Mouse (Mus musculus) erythroblast, embryonic 14.5 days (primary cell): ENCODE results near the gene Tdrd1. TPM values are rescaled to one million over a fixed set of nuclear protein-coding genes. Genes with fewer than 3 reads are reported as not detected.

Experiments used
- H3K27me3 ChIP-seq: 2 replicates; pipeline ENCODE4 v1.6.1; 2012; ENCODE audit warnings: inconsistent platforms; ENCODE audit not compliant: control insufficient read depth
- H3K36me3 ChIP-seq: 2 replicates; pipeline ENCODE4 v1.6.1; 2012; ENCODE audit warnings: mild to moderate bottlenecking, inconsistent platforms; ENCODE audit not compliant: control insufficient read depth
- H3K4me1 ChIP-seq: 2 replicates; pipeline ENCODE4 v1.6.1; 2012; ENCODE audit warnings: inconsistent platforms; ENCODE audit not compliant: control insufficient read depth
- H3K4me3 ChIP-seq: replicated peaks from 2 replicates; pipeline ENCODE3; 2012; ENCODE audit warnings: moderate library complexity, mild to moderate bottlenecking, inconsistent platforms
- H3K9me3 ChIP-seq: 2 replicates; pipeline ENCODE4 v1.6.1; 2012; ENCODE audit warnings: low read length, inconsistent platforms, mixed read lengths; ENCODE audit not compliant: control insufficient read depth
- GATA1 ChIP-seq: IDR thresholded peaks from 2 replicates; pipeline ENCODE4 v1.6.1; 2012; ENCODE audit warnings: low read length, inconsistent platforms, mixed read lengths
- TAL1 ChIP-seq: IDR thresholded peaks from 3 replicates; pipeline ENCODE4 v1.6.1; 2012; ENCODE audit warnings: low read length, inconsistent platforms, mixed read lengths
- polyA plus RNA-seq: library from polyadenylated mRNA; stranded (reverse); fragments of >175 nt; gene quantifications from 2 replicates; pipeline ENCODE4 v1.2.3, GENCODE M21; 2012

The Tdrd1 gene
- polyA plus RNA-seq, 1 experiment: not detected

- H3K27me3 ChIP-seq: no peaks in the 10 kb centered on the region
- H3K4me3 ChIP-seq: no peak overlapping the region
- no peaks in the 10 kb centered on the region for H3K36me3 ChIP-seq
- no peaks in the 10 kb centered on the region for H3K9me3 ChIP-seq
- no peaks in the 10 kb centered on the region for H3K4me1 ChIP-seq
- TF ChIP-seq GATA1: no peak
- no peak for TF ChIP-seq TAL1
These were observed 67.3 kb downstream of the Tdrd1 start for GRCm38 (mm10) chr19:56893326-56893725.

GRCm38 (mm10) chr19:56897654-56898053 is 71.6 kb downstream of the Tdrd1 start:
- TF ChIP-seq TAL1 (no peak), GATA1 (no peak)
- no peaks in the 10 kb centered on the region for H3K4me1 ChIP-seq
- no peaks in the 10 kb centered on the region for H3K9me3 ChIP-seq

GRCm38 (mm10) chr19:56904095-56904494 is 78.1 kb downstream of the Tdrd1 start:
- Histone ChIP-seq H3K4me1 (no peaks in the 10 kb centered on the region), H3K9me3 (no peaks in the 10 kb centered on the region), H3K4me3 (no peak overlapping the region), H3K27me3 (no peaks in the 10 kb centered on the region), H3K36me3 (no peaks in the 10 kb centered on the region)
- TF ChIP-seq TAL1 (no peak), GATA1 (no peak)

More at GRCm38 (mm10) chr19:56897654-56898053, 71.6 kb downstream of the Tdrd1 start:
- Histone ChIP-seq H3K36me3 (no peaks in the 10 kb centered on the region), H3K27me3 (no peaks in the 10 kb centered on the region), H3K4me3 (no peak overlapping the region)

- TF ChIP-seq TAL1: no peak
- no peak for TF ChIP-seq GATA1
- no peaks in the 10 kb centered on the region for H3K27me3 ChIP-seq
- H3K4me3 ChIP-seq: no peak overlapping the region
- no peaks in the 10 kb centered on the region for H3K36me3 ChIP-seq
- no peaks in the 10 kb centered on the region for H3K9me3 ChIP-seq
- no peaks in the 10 kb centered on the region for H3K4me1 ChIP-seq
These were observed 79.4 kb downstream of the Tdrd1 start for GRCm38 (mm10) chr19:56905395-56905794.

- Histone ChIP-seq H3K4me3 (no peak overlapping the region), H3K4me1 (no peaks in the 10 kb centered on the region), H3K9me3 (no peaks in the 10 kb centered on the region), H3K27me3 (no peaks in the 10 kb centered on the region), H3K36me3 (no peaks in the 10 kb centered on the region)
- TF ChIP-seq TAL1: no peak
- TF ChIP-seq GATA1: no peak
These were observed 81.8 kb downstream of the Tdrd1 start for GRCm38 (mm10) chr19:56907850-56908249.

- Histone ChIP-seq H3K27me3 (no peaks in the 10 kb centered on the region), H3K4me1 (no peaks in the 10 kb centered on the region), H3K4me3 (no peak overlapping the region), H3K9me3 (no peaks in the 10 kb centered on the region), H3K36me3 (no peaks in the 10 kb centered on the region)
- no peak for TF ChIP-seq TAL1
- TF ChIP-seq GATA1: no peak
These were observed 82.7 kb downstream of the Tdrd1 start for GRCm38 (mm10) chr19:56908472-56909270.

- Histone ChIP-seq H3K27me3 (no peaks in the 10 kb centered on the region), H3K36me3 (no peaks in the 10 kb centered on the region), H3K4me3 (no peak overlapping the region), H3K9me3 (peaks cover 5% of the 10 kb centered on the region), H3K4me1 (no peaks in the 10 kb centered on the region)
- no peak for TF ChIP-seq TAL1
- no peak for TF ChIP-seq GATA1
These were observed 84.6 kb downstream of the Tdrd1 start for GRCm38 (mm10) chr19:56910561-56910960.

- H3K36me3 ChIP-seq: no peaks in the 10 kb centered on the region
- no peaks in the 10 kb centered on the region for H3K4me1 ChIP-seq
- no peaks in the 10 kb centered on the region for H3K27me3 ChIP-seq
- peaks cover 5% of the 10 kb centered on the region for H3K9me3 ChIP-seq
- no peak overlapping the region for H3K4me3 ChIP-seq
- no peak for TF ChIP-seq GATA1
- TF ChIP-seq TAL1: no peak
These were observed 87.8 kb downstream of the Tdrd1 start for GRCm38 (mm10) chr19:56913761-56914160.

- H3K9me3 ChIP-seq: peaks cover 5% of the 10 kb centered on the region
- H3K4me3 ChIP-seq: no peak overlapping the region
- no peak for TF ChIP-seq TAL1
- no peak for TF ChIP-seq GATA1
- no peaks in the 10 kb centered on the region for H3K4me1 ChIP-seq
- H3K27me3 ChIP-seq: no peaks in the 10 kb centered on the region
- H3K36me3 ChIP-seq: no peaks in the 10 kb centered on the region
These were observed 88.6 kb downstream of the Tdrd1 start for GRCm38 (mm10) chr19:56914658-56915057.
